ENCODE assay signal across 9 mouse cellular contexts in the genomic region with DNA sequence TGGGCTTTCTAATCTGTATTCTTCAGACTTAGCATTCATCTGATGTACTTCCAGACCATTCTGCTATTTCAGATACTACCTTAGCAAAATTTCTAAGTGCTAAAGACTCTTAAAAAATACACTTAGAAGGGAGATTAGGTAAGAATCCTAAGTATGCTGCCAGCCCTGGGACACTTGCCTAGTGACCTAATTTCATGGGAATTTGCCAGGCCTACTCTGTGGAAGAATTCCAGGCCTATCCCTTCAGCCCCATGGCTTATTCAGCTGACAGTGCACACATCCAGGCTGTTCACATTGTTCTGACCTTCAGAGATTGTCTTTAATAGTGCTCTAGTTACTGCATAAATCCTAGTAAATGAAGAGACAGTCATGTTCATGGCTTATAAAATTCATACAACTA.
DNase-seq lines count a peak whose midpoint lies in the region; ATAC-seq and TF ChIP-seq lines count a peak whose summit lies in the region.
"Had no signal": no experiment of that assay in that cellular context is flagged by ENCODE, and none has a peak within 500 bp of the region (broad histone marks: within the 10 kb centered on the region; RNA-seq: fewer than 3 reads in every experiment).

No protein-coding gene starts in this region.

- peak; percentile 12 to 37 for DNase-seq in layer of hippocampus, adult 8-10 months (ENCODE audit: low spot score in 2 of 2)
- no peak for DNase-seq in layer of hippocampus, postnatal 36 days
- DNase-seq in brain, embryonic 14.5 days (ENCODE audit: low read depth) = peak; percentile 61
- DNase-seq in heart, adult 18-20 months = peak; percentile 87 to 88
- DNase-seq in spleen, adult 12 weeks (ENCODE audit: low spot score) = no peak
- no peak for DNase-seq in stomach, postnatal 0 days (ENCODE audit: low spot score)

- peak; percentile 78 for ATAC-seq in lung, embryonic 15.5 days (ENCODE audit: borderline replicate concordance, extremely low read depth, low FRiP score, low TSS enrichment)
- no peak for ATAC-seq in frontal cortex, adult (ENCODE audit: low TSS enrichment)
- no peak for ATAC-seq in stomach, postnatal 0 days (ENCODE audit: low FRiP score, low TSS enrichment)

- H3K27ac ChIP-seq in lung, embryonic 15.5 days = peak overlapping the region; percentile 6; the same call in 1 of the 2 replicates
- H3K27ac ChIP-seq in stomach, postnatal 0 days (replicated peaks) = no peak overlapping the region
- H3K27ac ChIP-seq: embryonic facial prominence, embryonic 12.5 days had no signal

- TF ChIP-seq CTCF in brain, embryonic 14.5 days (IDR thresholded peaks at IDR 0.05; ENCODE audit: borderline replicate concordance, extremely low read depth, insufficient read depth, insufficient read length) = no peak
- no peak for TF ChIP-seq CTCF in stomach, postnatal 0 days (IDR thresholded peaks at IDR 0.05; ENCODE audit: low read depth)

- no peaks in the 10 kb centered on the region for H3K9me3 ChIP-seq in lung, embryonic 15.5 days
- no peaks in the 10 kb centered on the region for H3K9me3 ChIP-seq in stomach, postnatal 0 days (ENCODE audit: control insufficient read depth, low read length)
- H3K9me3 ChIP-seq: embryonic facial prominence, embryonic 12.5 days had no signal

- TF ChIP-seq EP300 in stomach, postnatal 0 days (optimal IDR thresholded peaks at IDR 0.05) = no peak

- H3K4me3 ChIP-seq in lung, embryonic 15.5 days = no peak overlapping the region
- H3K4me3 ChIP-seq in stomach, postnatal 0 days (ENCODE audit: low read depth, low read length) = no peak overlapping the region
- H3K4me3 ChIP-seq: embryonic facial prominence, embryonic 12.5 days had no signal

- H3K4me2 ChIP-seq in lung, embryonic 15.5 days = no peak overlapping the region
- H3K4me2 ChIP-seq in stomach, postnatal 0 days (replicated peaks; ENCODE audit: low read depth) = no peak overlapping the region
- H3K4me2 ChIP-seq: embryonic facial prominence, embryonic 12.5 days had no signal

- H3K27me3 ChIP-seq in lung, embryonic 15.5 days = no peaks in the 10 kb centered on the region
- no peaks in the 10 kb centered on the region for H3K27me3 ChIP-seq in stomach, postnatal 0 days (ENCODE audit: control insufficient read depth, insufficient read depth, low read length)
- H3K27me3 ChIP-seq: embryonic facial prominence, embryonic 12.5 days had no signal

- H3K9ac ChIP-seq in lung, embryonic 15.5 days = no peak overlapping the region
- no peak overlapping the region for H3K9ac ChIP-seq in stomach, postnatal 0 days (ENCODE audit: low read length)
- H3K9ac ChIP-seq: embryonic facial prominence, embryonic 12.5 days had no signal

- H3K36me3 ChIP-seq in lung, embryonic 15.5 days = no peaks in the 10 kb centered on the region
- no peaks in the 10 kb centered on the region for H3K36me3 ChIP-seq in stomach, postnatal 0 days (ENCODE audit: control insufficient read depth, insufficient read depth, low read length)
- H3K36me3 ChIP-seq: embryonic facial prominence, embryonic 12.5 days had no signal

- peaks cover 28% of the 10 kb centered on the region for H3K4me1 ChIP-seq in lung, embryonic 15.5 days
- H3K4me1 ChIP-seq in stomach, postnatal 0 days (replicated peaks; ENCODE audit: control insufficient read depth, insufficient read depth) = no peaks in the 10 kb centered on the region

- no peak for TF ChIP-seq POLR2A in brain, embryonic 14.5 days (IDR thresholded peaks at IDR 0.05; ENCODE audit: borderline replicate concordance, extremely low read depth, insufficient read depth, insufficient read length, poor library complexity, severe bottlenecking)

Comparison
In these comparisons a context has a peak if more than half of its experiments do, and no peak if none do; other contexts are left out.
1. DNase-seq: peak in layer of hippocampus, adult 8-10 months (2 of 2), brain, embryonic 14.5 days (single experiment) and heart, adult 18-20 months (2 of 2); none in layer of hippocampus, postnatal 36 days (0 of 2), spleen, adult 12 weeks (single experiment) and stomach, postnatal 0 days (single experiment).